In genomic region chr3:154572341-154572972, GRCm38 (mm10) we compare ENCODE assay signal across 9 mouse cellular contexts. TPM values are rescaled to one million over a fixed set of nuclear protein-coding genes. Genes with fewer than 3 reads are reported as not detected.
DNase-seq lines count a peak whose midpoint lies in the region; ATAC-seq lines count a peak whose summit lies in the region.
"Had no signal": no experiment of that assay in that cellular context is flagged by ENCODE, and none has a peak within 500 bp of the region (broad histone marks: within the 10 kb centered on the region; RNA-seq: fewer than 3 reads in every experiment).

No protein-coding gene starts in this region.

- no peak overlapping the region for H3K4me3 ChIP-seq in forebrain, embryonic 14.5 days (ENCODE audit: low read depth, low read length)
- no peak overlapping the region for H3K4me3 ChIP-seq in hindbrain, embryonic 12.5 days

- H3K27me3 ChIP-seq in forebrain, embryonic 14.5 days (replicated peaks; ENCODE audit: control insufficient read depth, insufficient read depth, low read length), result 0 out of 2 replicates have a peak, but pooled peaks cover 2% of the 10 kb centered on the region
- no peaks in the 10 kb centered on the region for H3K27me3 ChIP-seq in hindbrain, embryonic 12.5 days

- H3K9me3 ChIP-seq in forebrain, embryonic 14.5 days (replicated peaks; ENCODE audit: control insufficient read depth, low read length), result no peaks in the 10 kb centered on the region
- H3K9me3 ChIP-seq in hindbrain, embryonic 12.5 days (replicated peaks), result no peaks in the 10 kb centered on the region

- H3K4me2 ChIP-seq in forebrain, embryonic 14.5 days (ENCODE audit: low read length), result 0 out of 2 replicates have a peak overlapping the region, but pooled peaks have one; percentile 14
- H3K4me2 ChIP-seq in hindbrain, embryonic 12.5 days (replicated peaks), result peak overlapping the region; percentile 19; the same call in 1 of the 2 replicates

- no peaks in the 10 kb centered on the region for H3K36me3 ChIP-seq in forebrain, embryonic 14.5 days (ENCODE audit: control insufficient read depth, insufficient read depth, low read length)
- no peaks in the 10 kb centered on the region for H3K36me3 ChIP-seq in hindbrain, embryonic 12.5 days

- no peak overlapping the region for H3K9ac ChIP-seq in forebrain, embryonic 14.5 days (ENCODE audit: low read length)
- no peak overlapping the region for H3K9ac ChIP-seq in hindbrain, embryonic 12.5 days

- peak; percentile 93 for ATAC-seq in forebrain, embryonic 14.5 days
- ATAC-seq in hindbrain, embryonic 12.5 days (ENCODE audit: low FRiP score), result peak; percentile 89

- no peaks in the 10 kb centered on the region for H3K4me1 ChIP-seq in forebrain, embryonic 14.5 days (ENCODE audit: control insufficient read depth, insufficient read depth, low read length)
- peaks cover 13% of the 10 kb centered on the region for H3K4me1 ChIP-seq in hindbrain, embryonic 12.5 days

- 3% methylated on average over 12 of the region's 12 CpGs for WGBS in forebrain, embryonic 14.5 days
- WGBS in hindbrain, embryonic 12.5 days, result 12% methylated on average over 12 of the region's 12 CpGs

- no peak overlapping the region for H3K27ac ChIP-seq in forebrain, embryonic 14.5 days (ENCODE audit: low read depth, low read length)
- H3K27ac ChIP-seq in hindbrain, embryonic 12.5 days, result no peak overlapping the region
- H3K27ac ChIP-seq: macrophage had no signal

- DNase-seq in Muller cell, postnatal 12 days (ENCODE audit: inconsistent ontology term), result peak; percentile 67
- DNase-seq in cerebellum, adult 11-12 months, result peak; percentile 28
- DNase-seq in forebrain, embryonic 14.5 days (ENCODE audit: low spot score), result peak; percentile 94
- DNase-seq in layer of hippocampus, postnatal 14 days (ENCODE audit: low spot score in 2 of 2), result peak; percentile 64 to 65
- peak; percentile 59 to 73 for DNase-seq in lung, postnatal 4 days
- DNase-seq in retina, postnatal 1 day, result peak; percentile 89
- peak; percentile 63 for DNase-seq in urinary bladder, postnatal 14 days (ENCODE audit: low spot score)

RNA-seq across cellular contexts. Expression of gene Cryz, which starts 24.1 kb away (rescaled TPM):
- polyA plus RNA-seq in forebrain, embryonic 14.5 days (2014; fragmentation: Nextera tagmentation; extraction: Ambion mirVana), result 11.0 and 12.8 TPM in 2 replicates
- polyA plus RNA-seq in hindbrain, embryonic 12.5 days (2016; fragmentation: Nextera tagmentation; extraction: Ambion mirVana), result 16.6 and 18.5 TPM in 2 replicates
- total RNA-seq in layer of hippocampus, postnatal 14 days (2021), result 10 to 100 TPM; 14.6 to 20.2 TPM

RNA-seq across cellular contexts. Expression of gene Tyw3, which starts 24.4 kb away (rescaled TPM):
- 15.2 and 15.7 TPM in 2 replicates for polyA plus RNA-seq in forebrain, embryonic 14.5 days (2014; fragmentation: Nextera tagmentation; extraction: Ambion mirVana)
- 11.7 and 12.7 TPM in 2 replicates for polyA plus RNA-seq in hindbrain, embryonic 12.5 days (2016; fragmentation: Nextera tagmentation; extraction: Ambion mirVana)
- 10 to 100 TPM; 11.1 to 12.8 TPM for total RNA-seq in layer of hippocampus, postnatal 14 days (2021)

Comparison
In these comparisons a context has a peak if more than half of its experiments do, and no peak if none do; other contexts are left out.
1. DNase-seq: peak in every context shown above with its lines; median percentile 94 in forebrain, embryonic 14.5 days; 89 in retina, postnatal 1 day; 67 in Muller cell, postnatal 12 days; 66 in lung, postnatal 4 days; 64 in layer of hippocampus, postnatal 14 days; 63 in urinary bladder, postnatal 14 days; 28 in cerebellum, adult 11-12 months.